Mouse (Mus musculus) left cerebral cortex, postnatal 10 days (tissue): ENCODE data around the gene Gm49353. TPM values are rescaled to one million over a fixed set of nuclear protein-coding genes. Genes with fewer than 3 reads are reported as not detected.

ENCODE experiments used
- total RNA-seq, 2 experiments: library from RNA; stranded (reverse); gene quantifications; 2 replicates each; pipeline ENCODE4 v1.2.3; 2021

Gm49353 gene
- total RNA-seq, 2 experiments from 2014 or later = 27.1 to 29.6 TPM

Other genes starting within 250 kb of the Gm49353 start
- not detected for gene 2310057J18Rik, start 212.7 kb upstream of the Gm49353 start, total RNA-seq
- 100 to 1,000 TPM; 154 to 179 TPM for gene Soga3, start 55.1 kb upstream of the Gm49353 start, total RNA-seq
- 10 to 100 TPM; 80.6 to 84.5 TPM for gene 9330159F19Rik, start 12.7 kb downstream of the Gm49353 start, total RNA-seq
- 10 to 100 TPM; 21.4 to 24.0 TPM for gene Echdc1, start 114.2 kb downstream of the Gm49353 start, total RNA-seq
- 10 to 100 TPM; 81.5 to 82.5 TPM for gene Rnf146, start 163.5 kb downstream of the Gm49353 start, total RNA-seq